Mouse (Mus musculus): ENCODE data around the gene Anxa3. TPM values are rescaled to one million over a fixed set of nuclear protein-coding genes. Genes with fewer than 3 reads are reported as not detected.

The Anxa3 gene
- polyA plus RNA-seq, 1 experiment = 93.3 TPM

DNA sequence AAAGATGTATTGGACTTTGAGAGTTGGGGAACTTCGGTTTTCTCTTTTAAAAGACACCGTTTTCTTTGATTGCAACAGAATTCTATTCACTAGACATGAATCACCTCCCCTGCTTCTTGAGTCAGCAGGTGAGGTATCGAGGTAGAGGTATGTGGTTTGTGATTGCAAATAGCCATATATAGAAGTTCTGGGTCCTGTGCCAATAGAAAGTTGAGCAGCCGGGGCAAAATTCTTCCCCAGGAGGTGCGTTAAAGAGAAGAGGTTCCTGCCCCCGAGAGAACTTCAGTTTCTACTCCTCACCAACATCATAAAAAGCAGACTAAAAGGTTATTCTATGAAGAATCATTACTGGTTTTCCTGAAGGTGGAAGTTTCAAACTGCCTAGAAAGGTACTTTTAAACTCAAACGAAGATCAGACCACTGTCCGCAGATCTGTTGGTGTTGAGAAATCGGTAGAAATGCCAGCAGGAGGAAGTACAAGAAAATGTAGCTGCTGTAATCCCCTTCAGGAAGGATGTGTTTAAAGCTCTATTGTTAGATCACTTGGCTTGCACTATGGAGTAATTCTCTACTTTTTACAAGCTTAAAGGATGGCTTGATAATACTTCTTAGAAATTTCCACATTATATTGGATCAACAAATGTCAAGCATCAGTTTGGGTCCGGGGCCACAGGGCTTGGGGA lies 955 bp downstream of the Anxa3 start:
- TF ChIP-seq POLR2A (IDR thresholded peaks at IDR 0.05; ENCODE audit: insufficient read length, low read depth) (no peak), TCF12 (IDR thresholded peaks at IDR 0.05; ENCODE audit: insufficient read depth, poor library complexity, severe bottlenecking) (no peak)
- Histone ChIP-seq H3ac (ENCODE audit: control insufficient read depth, insufficient read length) (peak overlapping the region; percentile 52), H3K27me3 (ENCODE audit: control insufficient read depth, insufficient read depth, insufficient read length) (no peaks in the 10 kb centered on the region), H3K4me2 (ENCODE audit: low read depth) (peak overlapping the region; percentile 70), H3K4me3 (peak overlapping the region; percentile 70), H3K79me2 (ENCODE audit: control insufficient read depth, insufficient read depth) (peaks cover 23% of the 10 kb centered on the region), H3K36me3 (ENCODE audit: control insufficient read depth, insufficient read depth) (peaks cover 18% of the 10 kb centered on the region)

DNA sequence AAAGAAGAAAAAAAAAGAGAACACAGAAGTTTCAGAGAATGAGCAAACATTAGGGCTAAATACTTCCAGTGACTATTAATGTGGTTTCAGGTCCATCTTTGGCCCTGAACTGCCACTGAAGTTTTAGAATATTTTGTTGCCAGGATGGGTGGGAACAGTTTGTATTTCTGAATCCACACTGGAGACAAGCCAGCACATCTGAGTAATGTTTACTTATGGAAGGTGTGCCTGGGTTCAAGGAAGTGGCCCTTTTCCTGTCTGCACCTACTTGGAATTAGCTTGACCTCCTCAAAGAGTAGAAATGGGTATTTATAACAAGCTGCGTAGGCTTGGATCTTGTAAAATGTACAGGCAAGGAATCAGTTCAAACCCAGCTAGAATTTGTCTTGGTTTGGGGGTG lies 2.6 kb downstream of the Anxa3 start:
- no peak overlapping the region for H3K4me3 ChIP-seq
- peaks cover 27% of the 10 kb centered on the region for H3K36me3 ChIP-seq (ENCODE audit: control insufficient read depth, insufficient read depth)
- H3K79me2 ChIP-seq (ENCODE audit: control insufficient read depth, insufficient read depth) = peaks cover 37% of the 10 kb centered on the region
- no peak overlapping the region for H3ac ChIP-seq (ENCODE audit: control insufficient read depth, insufficient read length)
- peak overlapping the region; percentile 70 for H3K4me2 ChIP-seq (ENCODE audit: low read depth)
- TF ChIP-seq USF1 (IDR thresholded peaks at IDR 0.05; ENCODE audit: low read depth) = no peak
- no peak for TF ChIP-seq POLR2AphosphoS2 (IDR thresholded peaks at IDR 0.05; ENCODE audit: insufficient read length, low read depth)
- no peak for TF ChIP-seq TCF12 (IDR thresholded peaks at IDR 0.05; ENCODE audit: insufficient read depth, poor library complexity, severe bottlenecking)
- no peak for TF ChIP-seq MAX (IDR thresholded peaks at IDR 0.05; ENCODE audit: low read depth)
- no peak for TF ChIP-seq SRF (IDR thresholded peaks at IDR 0.05; ENCODE audit: control insufficient read depth, insufficient read length, low read depth)
- no peak for TF ChIP-seq MYOG (IDR thresholded peaks at IDR 0.05; ENCODE audit: control insufficient read depth in 1 of 3, insufficient read depth in 1 of 3, insufficient read length in 2 of 3, low read depth in 2 of 3)
- TF ChIP-seq CEBPB (IDR thresholded peaks at IDR 0.05; ENCODE audit: insufficient read depth, poor library complexity, severe bottlenecking) = no peak
- no peak for TF ChIP-seq REST (IDR thresholded peaks at IDR 0.05; ENCODE audit: insufficient read depth, insufficient read length)
- TF ChIP-seq POLR2A (IDR thresholded peaks at IDR 0.05; ENCODE audit: insufficient read length, low read depth) = no peak
- no peak for TF ChIP-seq MYOD1 (IDR thresholded peaks at IDR 0.05; ENCODE audit: control insufficient read depth in 1 of 3, insufficient read length in 2 of 3, low read depth in 2 of 3)
- no peak for TF ChIP-seq TCF3 (IDR thresholded peaks at IDR 0.05; ENCODE audit: insufficient read length, low read depth)
- TF ChIP-seq E2F4 (IDR thresholded peaks at IDR 0.05; ENCODE audit: insufficient read depth) = no peak
- no peaks in the 10 kb centered on the region for H3K27me3 ChIP-seq (ENCODE audit: control insufficient read depth, insufficient read depth, insufficient read length)

DNA sequence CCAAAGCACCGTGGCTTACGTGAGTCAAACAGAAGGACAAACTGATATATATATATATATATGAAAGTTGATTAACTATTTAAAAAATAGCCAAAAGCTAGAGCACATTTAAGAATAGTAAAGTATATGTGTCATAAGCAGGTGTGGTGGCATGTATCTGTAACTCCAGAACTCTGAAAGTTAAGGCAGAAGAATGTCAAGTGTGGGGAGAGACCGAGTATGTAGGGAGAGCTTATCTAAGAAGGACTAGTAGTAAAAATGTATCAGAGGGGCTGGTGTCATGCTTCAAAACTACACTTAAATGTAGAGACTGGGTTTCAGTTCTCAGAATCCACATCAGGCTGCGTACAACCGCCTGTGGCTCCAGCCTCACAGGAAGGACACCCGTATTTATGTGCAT lies 4.3 kb downstream of the Anxa3 start:
- H3K27me3 ChIP-seq (ENCODE audit: control insufficient read depth, insufficient read depth, insufficient read length) = no peaks in the 10 kb centered on the region
- TF ChIP-seq MYOG (IDR thresholded peaks at IDR 0.05; ENCODE audit: control insufficient read depth in 1 of 3, insufficient read depth in 1 of 3, insufficient read length in 2 of 3, low read depth in 2 of 3) (no peak), TCF3 (IDR thresholded peaks at IDR 0.05; ENCODE audit: insufficient read length, low read depth) (no peak), CEBPB (IDR thresholded peaks at IDR 0.05; ENCODE audit: insufficient read depth, poor library complexity, severe bottlenecking) (no peak), E2F4 (IDR thresholded peaks at IDR 0.05; ENCODE audit: insufficient read depth) (no peak), SRF (IDR thresholded peaks at IDR 0.05; ENCODE audit: control insufficient read depth, insufficient read length, low read depth) (no peak), MYOD1 (IDR thresholded peaks at IDR 0.05; ENCODE audit: control insufficient read depth in 1 of 3, insufficient read length in 2 of 3, low read depth in 2 of 3) (no peak), POLR2AphosphoS2 (IDR thresholded peaks at IDR 0.05; ENCODE audit: insufficient read length, low read depth) (no peak), TCF12 (IDR thresholded peaks at IDR 0.05; ENCODE audit: insufficient read depth, poor library complexity, severe bottlenecking) (no peak), POLR2A (IDR thresholded peaks at IDR 0.05; ENCODE audit: insufficient read length, low read depth) (no peak), MAX (IDR thresholded peaks at IDR 0.05; ENCODE audit: low read depth) (no peak), REST (IDR thresholded peaks at IDR 0.05; ENCODE audit: insufficient read depth, insufficient read length) (no peak)
- H3K36me3 ChIP-seq (ENCODE audit: control insufficient read depth, insufficient read depth) = peaks cover 27% of the 10 kb centered on the region
- H3ac ChIP-seq (ENCODE audit: control insufficient read depth, insufficient read length) = no peak overlapping the region
- H3K79me2 ChIP-seq (ENCODE audit: control insufficient read depth, insufficient read depth) = peaks cover 37% of the 10 kb centered on the region
- H3K4me2 ChIP-seq (ENCODE audit: low read depth) = no peak overlapping the region
- no peak overlapping the region for H3K4me3 ChIP-seq

DNA sequence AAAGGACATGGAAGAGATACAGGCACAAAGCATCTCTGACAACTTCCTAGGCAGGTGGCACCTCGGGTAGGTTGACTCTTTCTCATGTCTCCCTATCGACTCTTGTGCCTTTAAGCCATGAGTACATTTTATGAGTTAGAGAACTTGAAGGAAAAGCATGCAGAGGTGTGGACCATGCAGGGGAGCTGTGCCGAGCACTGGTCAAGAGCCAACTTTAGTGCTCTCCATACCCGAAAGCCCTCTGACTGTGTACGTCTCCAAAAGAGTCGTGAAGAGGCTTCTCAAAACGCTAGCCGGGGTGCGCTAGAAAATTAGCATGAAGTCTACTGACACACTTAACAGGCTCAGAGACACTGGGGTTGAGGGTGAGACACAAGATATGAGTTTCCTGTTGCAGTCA lies 6.0 kb downstream of the Anxa3 start:
- no peaks in the 10 kb centered on the region for H3K27me3 ChIP-seq (ENCODE audit: control insufficient read depth, insufficient read depth, insufficient read length)
- H3K4me3 ChIP-seq = no peak overlapping the region
- no peak overlapping the region for H3ac ChIP-seq (ENCODE audit: control insufficient read depth, insufficient read length)
- TF ChIP-seq SRF (IDR thresholded peaks at IDR 0.05; ENCODE audit: control insufficient read depth, insufficient read length, low read depth) (no peak), REST (IDR thresholded peaks at IDR 0.05; ENCODE audit: insufficient read depth, insufficient read length) (no peak), E2F4 (IDR thresholded peaks at IDR 0.05; ENCODE audit: insufficient read depth) (no peak), TCF3 (IDR thresholded peaks at IDR 0.05; ENCODE audit: insufficient read length, low read depth) (no peak), POLR2A (IDR thresholded peaks at IDR 0.05; ENCODE audit: insufficient read length, low read depth) (no peak), MYOG (IDR thresholded peaks at IDR 0.05; ENCODE audit: control insufficient read depth in 1 of 3, insufficient read depth in 1 of 3, insufficient read length in 2 of 3, low read depth in 2 of 3) (no peak), POLR2AphosphoS2 (IDR thresholded peaks at IDR 0.05; ENCODE audit: insufficient read length, low read depth) (no peak), MYOD1 (IDR thresholded peaks at IDR 0.05; ENCODE audit: control insufficient read depth in 1 of 3, insufficient read length in 2 of 3, low read depth in 2 of 3) (no peak), MAX (IDR thresholded peaks at IDR 0.05; ENCODE audit: low read depth) (no peak), CEBPB (IDR thresholded peaks at IDR 0.05; ENCODE audit: insufficient read depth, poor library complexity, severe bottlenecking) (no peak), TCF12 (IDR thresholded peaks at IDR 0.05; ENCODE audit: insufficient read depth, poor library complexity, severe bottlenecking) (no peak), USF1 (IDR thresholded peaks at IDR 0.05; ENCODE audit: low read depth) (no peak)
- H3K4me2 ChIP-seq (ENCODE audit: low read depth) = no peak overlapping the region
- H3K79me2 ChIP-seq (ENCODE audit: control insufficient read depth, insufficient read depth) = peaks cover 29% of the 10 kb centered on the region
- peaks cover 27% of the 10 kb centered on the region for H3K36me3 ChIP-seq (ENCODE audit: control insufficient read depth, insufficient read depth)

DNA sequence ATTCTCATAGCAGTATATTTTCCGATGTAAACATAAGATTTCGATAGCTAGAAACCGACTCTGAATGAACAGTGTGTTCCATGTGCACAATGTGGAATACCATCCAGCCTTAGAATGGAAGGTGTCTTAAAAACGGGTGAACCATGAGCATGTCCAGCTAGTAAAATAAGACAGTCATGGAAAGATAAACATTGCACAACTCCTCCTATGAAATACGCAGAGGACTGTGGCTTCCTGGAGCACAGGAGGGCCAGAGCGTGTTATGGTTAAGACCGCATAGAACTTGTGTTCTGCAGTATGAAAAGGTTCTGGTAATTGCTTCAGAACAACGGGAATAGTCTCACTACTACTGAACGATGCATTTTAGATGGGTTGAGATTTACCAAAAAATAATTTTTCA lies 6.8 kb downstream of the Anxa3 start:
- TF ChIP-seq E2F4 (IDR thresholded peaks at IDR 0.05; ENCODE audit: insufficient read depth) (no peak), USF1 (IDR thresholded peaks at IDR 0.05; ENCODE audit: low read depth) (no peak), TCF3 (IDR thresholded peaks at IDR 0.05; ENCODE audit: insufficient read length, low read depth) (no peak)
- H3K4me2 ChIP-seq (ENCODE audit: low read depth) = no peak overlapping the region
- H3ac ChIP-seq (ENCODE audit: control insufficient read depth, insufficient read length) = no peak overlapping the region
- no peak overlapping the region for H3K4me3 ChIP-seq
- H3K36me3 ChIP-seq (ENCODE audit: control insufficient read depth, insufficient read depth) = peaks cover 27% of the 10 kb centered on the region
- H3K79me2 ChIP-seq (ENCODE audit: control insufficient read depth, insufficient read depth) = peaks cover 21% of the 10 kb centered on the region
- no peaks in the 10 kb centered on the region for H3K27me3 ChIP-seq (ENCODE audit: control insufficient read depth, insufficient read depth, insufficient read length)
